Mouse (Mus musculus) ES-Bruce4 (cell line): Measurements from ENCODE around the gene Naaladl1.

Experiments used
- CTCF ChIP-seq: IDR thresholded peaks from one replicate; pipeline ENCODE4 v1.8.1; 2011; ENCODE audit warnings: low read depth, low read length
- POLR2A ChIP-seq: IDR thresholded peaks from one replicate; pipeline ENCODE4 v1.8.1; 2011; ENCODE audit warnings: low read length; ENCODE audit not compliant: insufficient read depth

- TF ChIP-seq CTCF (no peak), POLR2A (no peak)
Measured at GRCm38 (mm10) chr19:6102169-6102853, 3.3 kb upstream of the Naaladl1 start.
